Mouse (Mus musculus) ovary, postnatal 14 days (tissue): ENCODE measurements around the gene Extl1.
"Not testable (repeated sequence)": the region's sequence is repeated elsewhere in the genome, so short reads cannot be mapped to it uniquely, and the experiment has no call there.

ENCODE experiments used
- DNase-seq: peaks from one replicate; pipeline ENCODE4 v3.0.0; 2022; ENCODE audit warnings: low spot score

Extl1 gene

DNA sequence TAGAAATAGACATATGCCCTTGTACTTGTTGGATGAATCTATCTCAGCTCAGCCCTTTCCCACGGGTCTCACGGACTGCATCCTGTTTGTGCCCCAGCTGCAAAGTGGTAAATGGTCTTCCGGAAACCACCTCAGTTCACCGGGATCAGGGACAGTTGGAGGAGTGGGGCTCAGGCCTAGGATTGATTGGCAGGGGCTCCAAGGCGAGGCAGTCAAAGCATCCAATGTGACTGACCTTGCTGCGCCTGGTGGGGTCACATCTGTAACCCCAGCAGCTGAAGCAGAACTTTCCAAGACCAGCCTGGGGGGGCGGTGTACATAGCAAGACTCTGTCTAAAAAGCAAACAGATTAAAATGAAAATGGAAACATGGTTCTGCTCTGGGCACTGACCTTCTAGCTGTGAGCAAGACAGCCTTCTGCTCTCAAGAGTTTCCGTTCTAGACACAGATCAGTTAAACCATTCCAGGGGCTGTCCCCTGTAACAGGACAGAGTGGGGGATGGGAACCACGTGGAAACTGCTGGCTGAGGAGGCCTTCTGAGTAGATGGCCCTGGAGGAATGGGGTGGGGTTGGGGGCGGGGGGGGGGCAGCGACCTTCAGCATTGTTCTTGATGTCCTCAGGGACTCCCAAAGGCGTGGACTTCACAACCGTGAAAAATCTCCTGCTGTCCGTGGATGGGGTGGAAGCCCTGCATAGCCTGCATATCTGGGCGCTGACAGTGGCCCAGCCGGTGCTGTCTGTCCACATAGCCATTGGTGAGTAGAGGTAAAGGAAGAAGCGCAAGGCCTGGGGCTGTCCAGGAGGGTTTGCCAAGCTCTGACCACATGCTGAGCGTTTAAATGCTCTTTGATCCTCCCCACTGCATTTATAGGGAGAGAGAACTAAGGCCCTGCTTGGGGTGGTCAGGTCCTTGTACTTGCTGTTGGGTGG, 32.1 kb downstream of the Extl1 start:
- DNase-seq: no peak

- no peak for DNase-seq
Measured at GRCm38 (mm10) chr4:134350641-134351040, 33.0 kb downstream of the Extl1 start.

GRCm38 (mm10) chr4:134349829-134350228, 33.8 kb downstream of the Extl1 start:
- DNase-seq: no peak

GRCm38 (mm10) chr4:134348545-134348944, 35.1 kb downstream of the Extl1 start:
- DNase-seq: no peak

GRCm38 (mm10) chr4:134348078-134348477, 35.6 kb downstream of the Extl1 start:
- no peak for DNase-seq

DNA sequence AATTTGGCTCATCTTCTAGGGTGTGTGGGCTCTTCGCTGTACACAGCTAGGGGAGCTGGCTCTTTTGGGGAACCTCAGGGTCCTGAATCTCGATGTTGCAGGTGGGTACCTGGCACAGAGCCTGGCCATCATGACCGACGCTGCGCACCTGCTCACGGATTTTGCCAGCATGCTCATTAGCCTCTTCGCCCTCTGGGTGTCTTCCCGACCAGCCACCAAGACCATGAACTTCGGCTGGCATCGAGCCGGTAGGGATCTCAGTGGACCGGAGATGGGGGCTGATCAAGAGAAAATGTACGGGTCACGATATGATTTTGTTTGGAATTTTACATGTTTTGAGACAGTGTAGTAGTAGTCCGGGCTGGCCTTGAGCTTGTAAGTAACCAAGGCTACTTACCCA, 37.8 kb downstream of the Extl1 start:
- no peak for DNase-seq

- DNase-seq: no peak
Measured at GRCm38 (mm10) chr4:134344620-134345019, 39.0 kb downstream of the Extl1 start.

GRCm38 (mm10) chr4:134343071-134344031, 40.3 kb downstream of the Extl1 start, which contains the start of gene Slc30a2:
Gene Slc30a2 (plus strand): TSS chr4:134343181.
- DNase-seq: no peak

DNA sequence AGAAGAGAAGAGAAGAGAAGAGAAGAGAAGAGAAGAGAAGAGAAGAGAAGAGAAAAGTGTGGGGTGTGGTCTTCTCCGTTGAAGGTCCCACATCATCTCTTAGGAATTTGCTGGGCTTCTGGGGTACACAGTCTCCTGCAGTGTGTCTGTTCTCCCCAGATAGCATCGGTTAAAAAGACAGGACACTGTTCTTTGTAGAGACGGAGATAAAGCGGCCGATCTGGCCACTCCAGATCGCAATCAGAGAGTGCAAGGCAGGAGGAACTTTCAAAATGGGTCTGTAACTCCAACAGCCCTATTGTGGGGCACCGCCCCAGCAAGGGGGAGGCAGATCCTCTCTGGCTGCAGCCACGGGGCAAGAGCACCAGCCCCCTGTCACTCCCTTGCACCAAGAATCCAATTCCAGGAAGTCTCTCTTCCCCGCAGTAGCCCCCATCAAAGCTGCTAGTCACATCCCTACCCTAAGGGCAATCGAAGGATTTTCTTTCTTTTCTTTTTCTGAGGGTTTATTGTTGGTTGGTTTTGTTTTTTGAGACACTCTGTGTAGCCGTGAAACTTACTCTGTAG, 41.4 kb downstream of the Extl1 start:
- DNase-seq: no peak

DNA sequence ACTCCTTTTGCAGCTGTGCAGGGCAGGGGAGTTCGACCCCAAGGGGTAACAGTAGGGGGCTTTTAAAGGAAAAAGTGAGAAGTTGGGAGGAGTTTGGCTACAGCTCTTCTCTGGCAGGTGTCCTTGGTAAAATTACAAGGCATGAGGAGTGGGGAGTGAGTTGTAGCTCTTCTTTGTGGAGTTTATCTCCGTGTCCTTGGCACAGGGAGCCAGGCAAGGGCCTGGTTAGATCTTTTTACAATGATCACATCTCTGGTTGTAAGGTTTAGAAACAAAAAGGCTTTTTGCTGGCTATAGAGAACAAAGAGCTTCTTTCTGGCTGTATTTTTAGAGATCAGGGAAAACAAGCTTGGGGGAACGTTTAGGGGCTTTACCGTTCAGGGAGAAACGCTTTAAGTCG, 42.4 kb downstream of the Extl1 start:
- not testable (repeated sequence) for DNase-seq

DNA sequence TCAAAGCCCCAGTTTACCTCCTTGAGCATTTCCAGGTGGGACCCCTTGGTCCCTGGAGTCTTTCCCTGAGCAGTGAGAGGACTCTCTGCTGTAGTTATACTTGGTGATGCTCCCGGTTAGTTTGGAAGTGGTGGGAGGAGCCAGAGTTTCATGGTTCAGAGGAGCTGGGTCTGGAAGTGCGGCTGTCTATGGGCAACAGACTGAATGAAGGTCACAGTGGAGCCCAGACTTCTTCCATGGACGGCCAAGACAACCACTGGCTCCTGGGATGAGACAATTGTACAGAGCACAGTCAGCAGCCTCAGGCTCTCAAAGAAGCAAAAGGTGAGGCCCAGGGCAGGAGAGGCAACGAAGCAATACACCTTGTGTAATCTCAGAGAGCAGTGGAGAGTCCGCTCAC, 53.4 kb downstream of the Extl1 start:
- no peak for DNase-seq

DNA sequence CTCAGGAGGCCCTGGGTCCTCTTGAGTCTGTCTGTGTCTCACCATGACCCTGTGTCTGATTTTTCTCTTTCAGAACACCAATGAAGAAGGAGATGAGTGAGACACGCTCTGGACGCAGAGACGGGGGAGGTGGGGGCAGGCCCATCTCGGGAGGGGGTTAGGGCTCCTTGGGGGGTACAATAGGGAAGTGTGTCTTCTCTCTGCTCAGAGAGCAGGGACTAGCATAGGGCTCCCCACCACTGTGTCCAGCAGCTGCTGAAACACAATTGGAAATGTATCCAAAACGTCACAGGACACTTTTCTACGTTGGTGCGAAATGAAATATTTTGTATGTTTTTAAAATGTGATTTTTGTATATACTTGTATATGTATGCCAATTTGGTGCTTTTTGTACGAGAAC, 54.8 kb downstream of the Extl1 start:
- DNase-seq: no peak

DNA sequence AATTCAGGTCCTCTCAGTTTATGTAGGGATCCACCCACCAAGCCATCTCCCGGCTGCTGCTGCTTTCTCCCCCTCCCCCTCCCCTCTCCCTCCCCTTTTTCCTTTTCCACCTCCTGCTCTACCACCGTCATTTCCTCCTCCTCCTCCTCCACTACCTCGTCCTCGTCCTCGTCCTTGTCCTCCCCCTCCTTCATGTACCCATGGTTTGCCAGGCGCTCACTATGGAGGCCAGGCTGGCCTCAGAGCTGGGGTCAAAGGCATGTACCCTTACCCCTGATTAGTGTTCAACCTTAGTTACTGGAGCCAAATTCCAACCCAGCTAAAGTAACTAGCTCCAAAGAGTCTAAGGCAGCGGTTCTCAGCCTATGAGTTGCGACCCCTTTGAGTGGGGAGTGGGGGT, 55.5 kb downstream of the Extl1 start:
- DNase-seq: no peak

GRCm38 (mm10) chr4:134326859-134327530, 56.7 kb downstream of the Extl1 start:
- no peak for DNase-seq

GRCm38 (mm10) chr4:134324655-134325054, 59.0 kb downstream of the Extl1 start:
- no peak for DNase-seq

DNA sequence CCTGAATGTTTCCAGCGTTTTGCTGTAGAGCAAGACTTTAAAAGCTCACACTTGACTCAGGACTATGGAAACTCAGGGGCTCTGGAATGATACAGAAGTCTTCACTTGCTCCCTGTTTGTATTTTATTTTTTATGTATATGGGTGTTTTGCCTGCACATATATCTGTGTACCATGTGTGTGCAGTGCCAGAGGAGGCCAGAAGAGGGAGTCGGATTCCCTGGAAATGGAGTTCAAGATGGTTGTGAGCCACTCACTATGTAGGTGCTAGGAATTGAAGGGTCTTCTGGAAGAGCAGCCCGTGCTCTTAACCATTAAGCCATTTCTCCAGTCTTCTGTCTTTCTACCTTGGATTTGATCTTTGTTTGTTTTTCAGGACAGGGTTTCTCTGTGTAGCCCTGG, 62.1 kb downstream of the Extl1 start:
- DNase-seq: no peak

DNA sequence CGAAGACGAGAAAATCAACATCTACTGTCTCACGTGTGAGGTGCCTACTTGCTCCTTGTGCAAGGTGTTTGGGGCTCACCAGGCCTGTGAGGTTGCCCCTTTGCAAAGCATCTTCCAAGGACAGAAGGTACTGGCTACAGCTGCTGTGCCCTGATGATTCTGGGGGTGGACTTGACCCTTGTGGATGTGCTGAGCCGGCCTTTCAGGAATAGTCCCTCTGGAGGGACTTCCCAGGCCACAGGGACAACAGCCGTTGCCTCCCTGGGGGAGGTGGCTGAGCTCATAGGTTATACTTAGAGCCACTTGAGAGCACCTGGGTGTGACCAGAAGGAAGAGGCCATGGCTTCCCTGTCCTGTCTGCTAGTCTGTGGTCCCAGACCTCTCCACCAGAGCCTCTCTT, 64.0 kb downstream of the Extl1 start:
- DNase-seq: no peak

- no peak for DNase-seq
Measured at GRCm38 (mm10) chr4:134319074-134319473, 64.6 kb downstream of the Extl1 start.

DNA sequence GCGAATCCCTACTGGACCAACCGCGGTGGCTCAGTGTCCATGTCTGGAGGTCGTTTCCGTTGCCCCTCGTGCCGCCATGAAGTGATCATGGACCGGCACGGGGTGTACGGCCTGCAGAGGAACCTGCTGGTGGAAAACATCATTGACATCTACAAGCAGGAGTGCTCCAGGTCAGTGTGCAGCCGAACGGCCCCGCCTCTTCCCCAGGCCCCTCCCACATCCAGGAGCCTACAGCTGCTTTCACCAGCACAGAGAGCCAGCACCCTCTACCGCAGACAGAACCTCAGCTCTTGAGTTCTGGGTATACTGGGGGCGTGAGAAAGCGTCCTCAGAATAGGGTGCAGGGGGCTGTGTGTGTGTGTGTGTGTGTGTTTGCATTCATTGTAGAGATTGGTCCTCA, 67.3 kb downstream of the Extl1 start:
- DNase-seq: no peak

DNA sequence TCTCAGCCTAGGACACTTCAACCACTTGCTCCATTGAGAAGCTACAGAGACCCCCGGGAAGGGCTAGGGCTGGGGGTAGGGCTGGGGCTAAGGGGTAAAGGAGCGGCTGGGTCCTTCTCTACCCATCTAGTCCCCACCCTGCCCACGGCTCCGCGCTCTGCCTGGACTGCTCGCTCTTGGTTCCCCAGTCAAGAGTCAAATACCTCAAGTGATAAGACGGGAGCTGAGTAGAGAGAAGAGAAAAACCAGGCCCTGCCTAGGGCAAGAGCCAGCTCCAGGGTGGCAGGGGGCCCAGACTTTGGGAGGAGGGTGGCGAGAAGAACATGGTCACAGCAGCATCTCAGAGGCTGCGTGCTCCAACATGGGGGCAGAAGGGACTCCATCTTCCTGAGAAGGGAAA, 68.2 kb downstream of the Extl1 start:
- DNase-seq: no peak

DNA sequence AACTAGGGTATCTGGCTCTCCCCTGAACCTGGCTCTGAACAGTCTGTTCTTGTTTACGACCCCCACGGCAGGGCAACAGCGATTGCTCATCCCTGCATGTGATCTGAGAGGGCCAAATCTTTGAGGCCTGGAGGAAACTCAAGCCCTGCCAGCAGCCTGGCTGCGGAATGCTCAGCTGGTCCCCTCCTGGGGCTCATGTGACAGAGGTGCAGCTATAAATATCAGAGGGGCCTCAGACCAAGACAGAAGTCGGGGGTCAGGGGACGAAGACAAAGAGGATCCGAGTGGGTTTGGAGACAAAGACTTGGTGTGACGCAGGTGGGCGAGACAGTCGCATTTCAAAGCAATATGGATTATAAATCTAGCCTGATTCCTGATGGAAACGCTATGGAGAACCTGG, 68.8 kb downstream of the Extl1 start, which contains the start of gene Trim63:
TSS of gene Trim63 (plus strand) at position 245 of the 400 bp plus-strand sequence.
- no peak for DNase-seq
